Mouse (Mus musculus) CH12.LX (cell line): ENCODE measurements around the gene Anapc15. TPM values are rescaled to one million over a fixed set of nuclear protein-coding genes. Genes with fewer than 3 reads are reported as not detected.

ENCODE experiments used
- DNase-seq: peaks from one replicate; pipeline ENCODE4 v3.0.0-alpha.2; 2013; ENCODE audit errors: extremely low read depth
- H3K27ac ChIP-seq: 2 replicates; pipeline ENCODE4 v1.5.1; 2012; ENCODE audit warnings: low read depth, mild to moderate bottlenecking, control low read depth, moderate library complexity; ENCODE audit not compliant: insufficient read depth
- H3K27me3 ChIP-seq: replicated peaks from 2 replicates; pipeline ENCODE3; 2012; ENCODE audit warnings: inconsistent platforms
- H3K36me3 ChIP-seq, 2 experiments: replicated peaks in 1 of 2; 2 replicates each; pipeline versions ENCODE3 to v1.6.1; 2012; ENCODE audit warnings: inconsistent platforms in 1 of 2, low read length in 1 of 2, mild to moderate bottlenecking in 1 of 2, mixed read lengths in 1 of 2, moderate library complexity in 1 of 2; ENCODE audit not compliant: control insufficient read depth in 1 of 2, insufficient read depth in 1 of 2
- H3K4me1 ChIP-seq, 2 experiments: 2 replicates each; pipeline ENCODE4 v1.6.1; 2012; ENCODE audit warnings: inconsistent platforms in 1 of 2, moderate library complexity in 1 of 2; ENCODE audit not compliant: insufficient read depth in 2 of 2, control insufficient read depth in 1 of 2
- H3K4me2 ChIP-seq: 2 replicates; pipeline ENCODE4 v1.6.1; 2012; ENCODE audit warnings: low read depth, mild to moderate bottlenecking, control low read depth; ENCODE audit not compliant: poor library complexity, insufficient read depth, severe bottlenecking
- H3K4me3 ChIP-seq, 3 experiments: fragments of 150-350 bp in 1 of 3; sonication (generic) in 1 of 3; replicated peaks in 1 of 3; 2 replicates each; pipeline versions ENCODE3 to v1.5.1; 2011 to 2012; ENCODE audit warnings: low read depth in 2 of 3, low read length in 2 of 3, mild to moderate bottlenecking in 2 of 3, moderate library complexity in 2 of 3, control low read depth in 1 of 3, improper control_type of control experiment in 1 of 3, inconsistent platforms in 1 of 3, mixed read lengths in 1 of 3; ENCODE audit not compliant: poor library complexity in 1 of 3
- H3K79me2 ChIP-seq: replicated peaks from 2 replicates; pipeline ENCODE4 v1.6.1; 2012; ENCODE audit warnings: mild to moderate bottlenecking, moderate library complexity; ENCODE audit not compliant: control insufficient read depth, poor library complexity, insufficient read depth, severe bottlenecking; ENCODE audit errors: extremely low read depth
- H3K9ac ChIP-seq: 2 replicates; pipeline ENCODE4 v1.6.1; 2012; ENCODE audit warnings: low read depth, mild to moderate bottlenecking, control low read depth, moderate library complexity; ENCODE audit not compliant: insufficient read depth
- H3K9me3 ChIP-seq: replicated peaks from 2 replicates; pipeline ENCODE3; 2012; ENCODE audit warnings: low read length, inconsistent platforms, mixed read lengths
- CHD1 ChIP-seq: IDR thresholded peaks from 2 replicates; pipeline ENCODE4 v1.6.1; 2012; ENCODE audit warnings: low read depth, low read length, improper control_type of control experiment, inconsistent platforms
- CHD2 ChIP-seq: IDR thresholded peaks from 2 replicates; pipeline ENCODE4 v1.6.1; 2011; ENCODE audit warnings: low read length, improper control_type of control experiment
- CTCF ChIP-seq, 2 experiments: IDR thresholded peaks in 1 of 2; conservative IDR thresholded peaks in 1 of 2; 2 replicates each; pipeline ENCODE4 v1.5.1; 2011 to 2012; ENCODE audit warnings: low read depth in 2 of 2, low read length in 2 of 2, improper control_type of control experiment in 1 of 2, inconsistent platforms in 1 of 2, mild to moderate bottlenecking in 1 of 2, moderate library complexity in 1 of 2
- E2F4 ChIP-seq: IDR thresholded peaks from 2 replicates; pipeline ENCODE4 v1.6.1; 2011; ENCODE audit warnings: low read depth, low read length, improper control_type of control experiment; ENCODE audit not compliant: insufficient replicate concordance
- JUND ChIP-seq: conservative IDR thresholded peaks from 2 replicates; pipeline ENCODE4 v1.6.1; 2011; ENCODE audit warnings: low read depth, low read length, improper control_type of control experiment
- KAT2A ChIP-seq: IDR thresholded peaks from 2 replicates; pipeline ENCODE4 v1.6.1; 2012; ENCODE audit warnings: low read length, improper control_type of control experiment, inconsistent platforms; ENCODE audit not compliant: insufficient replicate concordance
- MAFK ChIP-seq: IDR thresholded peaks from 2 replicates; pipeline ENCODE4 v1.6.1; 2011; ENCODE audit warnings: low read length, improper control_type of control experiment; ENCODE audit not compliant: insufficient replicate concordance
- MAX ChIP-seq: IDR thresholded peaks from 2 replicates; pipeline ENCODE4 v1.6.1; 2011; ENCODE audit warnings: low read length, improper control_type of control experiment
- RCOR1 ChIP-seq: conservative IDR thresholded peaks from 2 replicates; pipeline ENCODE4 v1.6.1; 2012; ENCODE audit warnings: low read depth, mild to moderate bottlenecking, inconsistent platforms, low read length, improper control_type of control experiment
- TCF12 ChIP-seq: IDR thresholded peaks from 2 replicates; pipeline ENCODE4 v1.6.1; 2014; ENCODE audit warnings: low read depth, mild to moderate bottlenecking, inconsistent platforms, low read length, improper control_type of control experiment
- USF2 ChIP-seq: conservative IDR thresholded peaks from 2 replicates; pipeline ENCODE4 v1.6.1; 2011; ENCODE audit warnings: low read depth, low read length, improper control_type of control experiment
- dilution Hi-C: fragments of 300-500 bp; cut with MboI; formaldehyde crosslinking; loops from 2 replicates; pipeline ENCODE4 v1.14.3; 2020; ENCODE audit warnings: low sequenced_read_pairs; ENCODE audit not compliant: extremely low pct_unique_long_range_greater_than_20kb, extremely low pct_ligation_motif_present
- in situ Hi-C: fragments of 300-500 bp; cut with MboI; formaldehyde crosslinking; loops from 3 replicates; pipeline ENCODE4 v1.14.3; 2019; ENCODE audit warnings: low sequenced_read_pairs, low pct_ligation_motif_present, low pct_unique_long_range_greater_than_20kb, mixed read lengths
- polyA plus RNA-seq: library from polyadenylated mRNA; unstranded; fragments of >175 nt; gene quantifications from 2 replicates; pipeline ENCODE4 v1.2.1, GENCODE M21; 2012; ENCODE audit warnings: low read depth; ENCODE audit not compliant: insufficient read length
- total RNA-seq, 2 experiments: library from RNA; depleted of rRNA; stranded (reverse); fragments of 300-350 nt in 1 of 2; fragments of >200 nt in 1 of 2; gene quantifications; 2 replicates each; pipeline ENCODE4 v1.2.3; 2012 to 2014

Anapc15 gene
- total and polyA plus RNA-seq, 3 experiments = 69.1 to 97.1 (median 90.6) TPM

DNA sequence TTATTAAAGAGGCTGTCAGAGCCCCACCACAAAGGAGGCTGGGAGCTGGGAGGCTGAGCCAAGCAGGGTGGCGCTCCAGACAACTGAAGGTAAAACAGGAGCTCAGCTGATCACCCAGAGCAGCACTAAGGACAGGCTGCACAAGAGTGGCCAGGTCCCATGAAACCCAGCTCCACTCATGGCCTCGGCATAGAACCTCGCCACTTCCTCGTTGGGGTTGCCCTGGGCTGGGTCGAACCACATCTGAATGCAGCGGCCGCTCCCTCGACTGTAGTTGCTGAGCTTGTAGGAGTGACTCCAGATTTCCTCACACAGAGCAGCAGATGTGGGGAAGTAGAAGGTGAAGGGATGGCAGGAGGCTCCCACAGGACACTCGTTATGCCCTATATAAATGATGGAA is 5.2 kb upstream of the Anapc15 start:
- Histone ChIP-seq H3K9me3 (no peaks in the 10 kb centered on the region), H3K79me2 (no peaks in the 10 kb centered on the region), H3K4me1 (peaks cover 4 to 22% of the 10 kb centered on the region in 2 experiments; a peak in 2 of 4 replicates), H3K9ac (no peak overlapping the region), H3K27ac (no peak overlapping the region), H3K4me2 (no peak overlapping the region), H3K4me3 (no peak overlapping the region), H3K36me3 (no peaks in the 10 kb centered on the region), H3K27me3 (no peaks in the 10 kb centered on the region)
- dilution Hi-C loops = no loop called here
- TF ChIP-seq TCF12 = no peak
- no peak for TF ChIP-seq JUND
- TF ChIP-seq MAX = no peak
- TF ChIP-seq CHD1 = no peak
- TF ChIP-seq CHD2 = no peak
- DNase-seq = no peak
- in situ Hi-C loops = no loop called here

- dilution Hi-C loops = no loop called here
- in situ Hi-C loops = no loop called here
- no peak for DNase-seq
Measured at GRCm38 (mm10) chr7:101860978-101861377, 2.5 kb upstream of the Anapc15 start.

GRCm38 (mm10) chr7:101862291-101862690 is 1.2 kb upstream of the Anapc15 start:
- Histone ChIP-seq H3K9me3 (peaks cover 3% of the 10 kb centered on the region), H3K36me3 (no peaks in the 10 kb centered on the region), H3K9ac (no peak overlapping the region), H3K27me3 (no peaks in the 10 kb centered on the region), H3K27ac (no peak overlapping the region), H3K4me1 (peaks cover 4 to 19% of the 10 kb centered on the region in 2 experiments; a peak in 2 of 4 replicates), H3K4me2 (no peak overlapping the region), H3K4me3 (no peak overlapping the region), H3K79me2 (no peaks in the 10 kb centered on the region)
- dilution Hi-C loops = no loop called here
- in situ Hi-C loops = no loop called here
- TF ChIP-seq KAT2A (no peak), CTCF (conservative IDR thresholded peaks at IDR 0.05 in 1 of 2, IDR thresholded peaks at IDR 0.05 in 1 of 2; ENCODE audit: low read depth in 2 of 2, low read length in 2 of 2) (peak in 1 of 2 experiments; percentile 14; a peak in 2 of 4 replicates), USF2 (no peak)
- DNase-seq = no peak

More at GRCm38 (mm10) chr7:101860978-101861377, 2.5 kb upstream of the Anapc15 start:
- H3K4me1 ChIP-seq = peaks cover 4 to 26% of the 10 kb centered on the region in 2 experiments; a peak in 2 of 4 replicates
- no peaks in the 10 kb centered on the region for H3K79me2 ChIP-seq
- TF ChIP-seq MAFK (0 out of 2 replicates have a peak, but pooled peaks have one; percentile 45), RCOR1 (no peak), JUND (no peak), E2F4 (no peak)
- no peak overlapping the region for H3K27ac ChIP-seq
- no peak overlapping the region for H3K4me3 ChIP-seq
- H3K9ac ChIP-seq = no peak overlapping the region
- H3K9me3 ChIP-seq = peaks cover 3% of the 10 kb centered on the region
- H3K4me2 ChIP-seq = no peak overlapping the region
- no peaks in the 10 kb centered on the region for H3K36me3 ChIP-seq
- H3K27me3 ChIP-seq = no peaks in the 10 kb centered on the region
